ENCODE assay signal across 22 mouse cellular contexts in the genomic region with DNA sequence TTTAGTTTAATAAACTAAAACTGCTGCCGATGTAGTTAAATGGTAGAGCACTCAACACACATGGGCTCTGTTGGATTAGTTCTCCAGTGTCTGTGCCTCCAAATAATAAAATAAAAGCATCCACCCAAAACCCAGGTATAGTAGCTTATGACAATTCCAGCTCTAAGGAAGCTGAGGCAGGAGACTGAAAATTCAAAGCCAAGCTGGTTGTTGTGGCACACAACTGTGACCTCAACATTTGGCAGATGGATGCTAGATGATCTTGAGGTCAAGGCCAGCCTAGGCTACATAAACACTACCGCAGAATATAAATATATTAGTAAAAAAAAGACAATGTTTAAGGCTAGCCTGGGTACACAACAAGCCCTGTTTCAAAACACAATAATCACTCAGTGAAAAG. TPM values are rescaled to one million over a fixed set of nuclear protein-coding genes. Genes with fewer than 3 reads are reported as not detected.
"Had no signal": no experiment of that assay in that cellular context is flagged by ENCODE, and none has a peak within 500 bp of the region (broad histone marks: within the 10 kb centered on the region; RNA-seq: fewer than 3 reads in every experiment).

No protein-coding gene starts in this region.

- H3K4me3 ChIP-seq: lung, embryonic 15.5 days; midbrain, embryonic 10.5 days; midbrain, embryonic 12.5 days; myocyte; neural tube, embryonic 13.5 days; neural tube, embryonic 15.5 days had no signal

- DNase-seq: lung, adult 18-20 months; lung, postnatal 10 days; lung, postnatal 4 days; midbrain, embryonic 14.5 days; retina, postnatal 1 day; right cerebral cortex, adult 18-20 months; right cerebral cortex, postnatal 25 days; right cerebral cortex, postnatal 4 days; spleen, adult 18-20 months; thymus, adult 18-20 months; thymus, postnatal 14 days; thymus, postnatal 36 days had no signal

- H3K9ac ChIP-seq: lung, embryonic 15.5 days; midbrain, embryonic 12.5 days; neural tube, embryonic 13.5 days; neural tube, embryonic 15.5 days had no signal

- H3K4me1 ChIP-seq: lung, embryonic 15.5 days; midbrain, embryonic 12.5 days; neural tube, embryonic 13.5 days; neural tube, embryonic 15.5 days had no signal

- H3K27me3 ChIP-seq: lung, embryonic 15.5 days; midbrain, embryonic 12.5 days; neural tube, embryonic 13.5 days; neural tube, embryonic 15.5 days had no signal

- H3K36me3 ChIP-seq: midbrain, embryonic 12.5 days had no signal

- H3K27ac ChIP-seq: lung, embryonic 15.5 days; midbrain, embryonic 10.5 days; midbrain, embryonic 12.5 days; neural tube, embryonic 13.5 days; neural tube, embryonic 15.5 days had no signal

RNA-seq across cellular contexts. Expression of gene Cdk15, which starts 35.1 kb away (rescaled TPM):
- total RNA-seq: megakaryocyte, adult 5-6 weeks; megakaryocyte-erythroid progenitor cell, adult 5-6 weeks had no signal
- polyA plus RNA-seq: lung, embryonic 15.5 days; small intestine, adult 2 months; stomach, embryonic 14.5 days had no signal
